ENCODE assay signal across 24 mouse cellular contexts in genomic region chr16:9767946-9768345, GRCm38 (mm10).
DNase-seq lines count a peak whose midpoint lies in the region; ATAC-seq and TF ChIP-seq lines count a peak whose summit lies in the region.
"Had no signal": no experiment of that assay in that cellular context is flagged by ENCODE, and none has a peak within 500 bp of the region (broad histone marks: within the 10 kb centered on the region; RNA-seq: fewer than 3 reads in every experiment).

No protein-coding gene starts in this region.

- H3K9me3 ChIP-seq in megakaryocyte, embryonic 14.5 days = peaks cover 16% of the 10 kb centered on the region
- H3K9me3 ChIP-seq: G1E; heart, embryonic 13.5 days; limb, embryonic 10.5 days; limb, embryonic 15.5 days; liver, embryonic 13.5 days; midbrain, embryonic 13.5 days; neural tube, embryonic 13.5 days had no signal

- WGBS in cerebellum, adult 2 months = 16% methylated on average over 3 of the region's 3 CpGs

- TF ChIP-seq POLR2A in cerebellum, adult 2 months (IDR thresholded peaks at IDR 0.05; ENCODE audit: borderline replicate concordance, insufficient read depth, low read length) = no peak

- H3K4me3 ChIP-seq in cerebellum, adult 2 months (replicated peaks; ENCODE audit: insufficient read depth, low read depth, low read length) = no peak overlapping the region
- H3K4me3 ChIP-seq in layer of hippocampus, adult 2 months = no peak overlapping the region
- peak overlapping the region; percentile 29 for H3K4me3 ChIP-seq in megakaryocyte, embryonic 14.5 days (replicated peaks)
- H3K4me3 ChIP-seq: erythroblast, embryonic 14.5 days; gastrocnemius, adult 2 months; heart, embryonic 13.5 days; limb, embryonic 10.5 days; limb, embryonic 15.5 days; liver, embryonic 13.5 days; midbrain, embryonic 13.5 days; neural tube, embryonic 13.5 days had no signal

- no peaks in the 10 kb centered on the region for H3K36me3 ChIP-seq in megakaryocyte, embryonic 14.5 days (replicated peaks; ENCODE audit: low read length)
- H3K36me3 ChIP-seq: G1E; heart, embryonic 13.5 days; limb, embryonic 10.5 days; limb, embryonic 15.5 days; liver, embryonic 13.5 days; midbrain, embryonic 13.5 days; neural tube, embryonic 13.5 days had no signal

- intact Hi-C loops in heart, postnatal 10 days (cut with DNase I) = no loop called here

- no peak for DNase-seq in cerebellum, adult 2 months
- no peak for DNase-seq in cerebellum, adult 11-12 months
- peak; percentile 60 for DNase-seq in heart, adult 11 months
- no peak for DNase-seq in heart, postnatal 10 days
- no peak for DNase-seq in layer of hippocampus, adult 2 months (ENCODE audit: low spot score in 2 of 2)
- DNase-seq in layer of hippocampus, adult 8-10 months (ENCODE audit: low spot score in 2 of 2) = no peak
- DNase-seq: adrenal gland, adult 8-10 months; gastrocnemius, adult 2 months; heart, postnatal 14 days; kidney, adult 8-10 months; liver, embryonic 13.5 days; lung, adult 18-20 months; thymus, adult 2 months; thymus, postnatal 36 days had no signal

- no peaks in the 10 kb centered on the region for H3K27me3 ChIP-seq in cerebellum, adult 2 months (ENCODE audit: control insufficient read depth, insufficient read depth, low read length)
- H3K27me3 ChIP-seq in megakaryocyte, embryonic 14.5 days (replicated peaks) = no peaks in the 10 kb centered on the region
- H3K27me3 ChIP-seq: heart, embryonic 13.5 days; limb, embryonic 15.5 days; liver, embryonic 13.5 days; midbrain, embryonic 13.5 days; neural tube, embryonic 13.5 days had no signal

- no peak for TF ChIP-seq CTCF in cerebellum, adult 2 months (IDR thresholded peaks at IDR 0.05; ENCODE audit: borderline replicate concordance, insufficient read depth, low read depth, low read length)
- TF ChIP-seq CTCF in layer of hippocampus, adult 2 months (conservative IDR thresholded peaks at IDR 0.05) = no peak

- no peak for ATAC-seq in megakaryocyte, adult 5-6 weeks (ENCODE audit: poor library complexity, severe bottlenecking)
- ATAC-seq: intestine, embryonic 16.5 days; midbrain, embryonic 13.5 days had no signal

- H3K4me1 ChIP-seq in cerebellum, adult 2 months (ENCODE audit: control insufficient read depth, insufficient read depth, low read length) = peaks cover 28% of the 10 kb centered on the region
- H3K4me1 ChIP-seq in megakaryocyte, embryonic 14.5 days = no peaks in the 10 kb centered on the region
- H3K4me1 ChIP-seq: heart, embryonic 13.5 days; limb, embryonic 10.5 days; liver, embryonic 13.5 days; midbrain, embryonic 13.5 days; neural tube, embryonic 13.5 days had no signal

- H3K27ac ChIP-seq in cerebellum, adult 2 months (ENCODE audit: insufficient read depth, low read length) = peak overlapping the region; percentile 56; the same call in 1 of the 2 replicates
- peak overlapping the region; percentile 90 for H3K27ac ChIP-seq in layer of hippocampus, adult 2 months
- H3K27ac ChIP-seq: gastrocnemius, adult 2 months; heart, embryonic 13.5 days; limb, embryonic 10.5 days; limb, embryonic 15.5 days; liver, embryonic 13.5 days; midbrain, embryonic 13.5 days; neural tube, embryonic 13.5 days had no signal
